Comparison of ENCODE assay signal across 8 mouse cellular contexts in the genomic region with DNA sequence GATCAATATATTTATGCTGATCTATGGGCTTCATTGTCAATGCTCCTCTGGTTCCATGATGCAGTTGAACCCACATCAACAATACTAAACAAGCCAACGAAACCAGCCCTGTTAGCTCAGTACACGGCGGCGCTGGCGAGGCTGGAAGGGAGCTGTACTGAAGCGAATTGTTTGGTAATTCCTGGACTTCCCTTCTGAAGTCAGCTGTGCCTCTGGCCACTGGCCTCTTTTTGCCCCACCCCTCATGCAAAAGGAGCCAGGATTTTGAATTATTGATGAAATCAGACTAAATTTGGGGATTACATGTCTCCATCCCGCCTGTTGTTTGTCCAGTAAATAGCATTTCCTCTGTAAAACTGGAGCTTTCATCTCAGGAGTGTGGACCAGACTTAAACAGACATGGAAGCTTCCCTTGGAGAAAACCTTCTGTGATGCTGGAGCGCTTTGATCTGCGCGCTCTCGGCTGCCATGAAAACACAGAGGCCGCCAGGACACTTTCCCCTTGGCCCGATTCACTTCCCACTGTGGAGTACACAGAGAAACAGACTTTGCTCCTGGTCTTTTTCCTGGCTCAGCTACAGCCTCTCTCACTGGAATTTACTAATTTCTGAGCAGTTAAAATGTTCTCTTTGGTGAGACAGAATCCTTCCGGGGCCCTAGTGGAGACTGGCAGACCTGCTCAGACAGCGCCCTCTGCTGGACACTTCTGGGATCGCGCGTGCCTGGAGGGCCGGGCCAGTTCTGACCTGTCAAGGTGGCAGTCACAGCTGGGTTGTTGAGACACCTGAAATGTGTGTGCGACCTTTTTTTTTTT.
A peak's percentile ranks its signal among the peaks of the same experiment; 100 is the strongest.
DNase-seq lines count a peak whose midpoint lies in the region; ATAC-seq and TF ChIP-seq lines count a peak whose summit lies in the region.

No protein-coding gene starts in this region.

- TF ChIP-seq POLR2A in MEL (IDR thresholded peaks at IDR 0.05; ENCODE audit: control insufficient read depth in 1 of 2, insufficient read depth in 1 of 2, low read depth in 1 of 2, low read length in 2 of 2, poor library complexity in 1 of 2), result no peak

- H3K27me3 ChIP-seq in MEL (ENCODE audit: control insufficient read depth in 1 of 2, insufficient read depth in 2 of 2, low read length in 2 of 2), result no peaks in the 10 kb centered on the region; a peak in 1 of 4 replicates
- no peaks in the 10 kb centered on the region for H3K27me3 ChIP-seq in hindbrain, embryonic 12.5 days

- H3K27ac ChIP-seq in MEL (ENCODE audit: control insufficient read depth, low read depth, low read length), result no peak overlapping the region
- no peak overlapping the region for H3K27ac ChIP-seq in hindbrain, embryonic 12.5 days

- no peak for TF ChIP-seq EP300 in MEL (IDR thresholded peaks at IDR 0.05; ENCODE audit: low read depth in 1 of 2, low read length in 2 of 2)

- H3K36me3 ChIP-seq in MEL (ENCODE audit: control insufficient read depth in 1 of 2, insufficient read depth in 2 of 2, low read length in 2 of 2), result no peaks in the 10 kb centered on the region
- no peaks in the 10 kb centered on the region for H3K36me3 ChIP-seq in hindbrain, embryonic 12.5 days

- TF ChIP-seq CTCF in MEL (IDR thresholded peaks at IDR 0.05 in 2 of 3, conservative IDR thresholded peaks at IDR 0.05 in 1 of 3; ENCODE audit: control insufficient read depth in 1 of 3, insufficient read depth in 1 of 3, low read depth in 2 of 3, low read length in 3 of 3, poor library complexity in 1 of 3, severe bottlenecking in 1 of 3), result peak; percentile 89 to 99 (median 89)

- peak; percentile 65 for DNase-seq in MEL (ENCODE audit: low read depth, low spot score)
- DNase-seq in cerebellum, adult 8-10 months, result peak; percentile 95
- peak; percentile 55 to 83 for DNase-seq in frontal cortex, postnatal 10 days (ENCODE audit: low spot score in 2 of 2)
- DNase-seq in layer of hippocampus, postnatal 14 days (ENCODE audit: low spot score in 2 of 2), result peak; percentile 87 to 92
- peak; percentile 92 for DNase-seq in lung, postnatal 10 days
- peak; percentile 20 for DNase-seq in retina, adult 2 months (ENCODE audit: low read depth, low spot score)
- peak; percentile 77 to 86 for DNase-seq in thymus, postnatal 36 days

- no peaks in the 10 kb centered on the region for H3K9me3 ChIP-seq in MEL (replicated peaks; ENCODE audit: insufficient read depth, low read length)
- H3K9me3 ChIP-seq in hindbrain, embryonic 12.5 days (replicated peaks), result no peaks in the 10 kb centered on the region

- no peak overlapping the region for H3K4me3 ChIP-seq in MEL (ENCODE audit: control insufficient read depth in 1 of 2, insufficient read depth in 1 of 2, low read depth in 2 of 2, low read length in 2 of 2)
- H3K4me3 ChIP-seq in hindbrain, embryonic 12.5 days, result peak overlapping the region; percentile 17; the same call in 1 of the 2 replicates

- 42% methylated on average over 20 of the region's 20 CpGs for WGBS in hindbrain, embryonic 12.5 days

- H3K4me2 ChIP-seq in hindbrain, embryonic 12.5 days (replicated peaks), result peak overlapping the region; percentile 35

- H3K9ac ChIP-seq in MEL (ENCODE audit: control insufficient read depth, low read depth, low read length, poor library complexity, severe bottlenecking), result no peak overlapping the region
- H3K9ac ChIP-seq in hindbrain, embryonic 12.5 days, result no peak overlapping the region

- H3K79me2 ChIP-seq in MEL (ENCODE audit: control insufficient read depth, insufficient read depth, low read length, poor library complexity), result no peaks in the 10 kb centered on the region

- peak; percentile 87 for TF ChIP-seq RAD21 in MEL (IDR thresholded peaks at IDR 0.05; ENCODE audit: low read depth, low read length)

- H3K4me1 ChIP-seq in MEL (ENCODE audit: control insufficient read depth in 1 of 2, insufficient read depth in 2 of 2, low read length in 2 of 2), result no peaks in the 10 kb centered on the region
- H3K4me1 ChIP-seq in hindbrain, embryonic 12.5 days, result peaks cover 8% of the 10 kb centered on the region

- peak; percentile 41 for ATAC-seq in hindbrain, embryonic 12.5 days (ENCODE audit: low FRiP score)

TF ChIP-seq in MEL, 35 proteins besides CTCF, POLR2A, EP300 and RAD21:
- TF ChIP-seq SIN3A (IDR thresholded peaks at IDR 0.05; ENCODE audit: low read length) (no peak), ZC3H11A (IDR thresholded peaks at IDR 0.05; ENCODE audit: low read depth, low read length) (peak; percentile 76), RCOR1 (IDR thresholded peaks at IDR 0.05; ENCODE audit: low read depth, low read length) (0 out of 2 replicates have a peak, but pooled peaks have one; percentile 2), TBP (IDR thresholded peaks at IDR 0.05; ENCODE audit: low read depth, low read length) (no peak), MYC (IDR thresholded peaks at IDR 0.05; ENCODE audit: low read depth, low read length) (0 out of 2 replicates have a peak, but pooled peaks have one; percentile 18), SMC3 (IDR thresholded peaks at IDR 0.05; ENCODE audit: low read depth, low read length) (peak; percentile 86), JUND (IDR thresholded peaks at IDR 0.05; ENCODE audit: low read depth, low read length) (no peak)

Comparison
In these comparisons a context has a peak if more than half of its experiments do, and no peak if none do; other contexts are left out.
1. DNase-seq: peak in every context shown above with its lines; median percentile 95 in cerebellum, adult 8-10 months; 92 in lung, postnatal 10 days; 90 in layer of hippocampus, postnatal 14 days; 82 in thymus, postnatal 36 days; 69 in frontal cortex, postnatal 10 days; 65 in MEL; 20 in retina, adult 2 months.